Mouse (Mus musculus): ENCODE data around the gene Olfr1062. TPM values are rescaled to one million over a fixed set of nuclear protein-coding genes. Genes with fewer than 3 reads are reported as not detected.

Olfr1062 gene
- polyA plus RNA-seq, 1 experiment from 2014 or later = 0.05 TPM

Other genes with a start within 250 kb of the Olfr1062 start
- gene Olfr1044, start 248.9 kb downstream of the Olfr1062 start, polyA plus RNA-seq (2015; fragmentation: Nextera tagmentation; extraction: Ambion mirVana) = 0.24 TPM in 2 replicates
- gene Olfr52, start 241.1 kb downstream of the Olfr1062 start, polyA plus RNA-seq (2015; fragmentation: Nextera tagmentation; extraction: Ambion mirVana) = 0.20 TPM in 1 of 2 replicates, not detected in the other
- 0.09 TPM in 1 of 2 replicates, not detected in the other for gene Olfr1045, start 223.7 kb downstream of the Olfr1062 start, polyA plus RNA-seq (2015; fragmentation: Nextera tagmentation; extraction: Ambion mirVana)
- 0.12 and 0.52 TPM in 2 replicates for gene Olfr1046, start 207.4 kb downstream of the Olfr1062 start, polyA plus RNA-seq (2015; fragmentation: Nextera tagmentation; extraction: Ambion mirVana)
- gene Olfr1047, start 195.3 kb downstream of the Olfr1062 start, polyA plus RNA-seq (2015; fragmentation: Nextera tagmentation; extraction: Ambion mirVana) = 0.24 and 0.56 TPM in 2 replicates
- 0.20 TPM in 1 of 2 replicates, not detected in the other for gene Olfr1048, start 186.5 kb downstream of the Olfr1062 start, polyA plus RNA-seq (2015; fragmentation: Nextera tagmentation; extraction: Ambion mirVana)
- gene Olfr1049, start 168.4 kb downstream of the Olfr1062 start, polyA plus RNA-seq (2015; fragmentation: Nextera tagmentation; extraction: Ambion mirVana) = not detected in 2 replicates
- not detected in 2 replicates for gene Olfr1051, start 147.7 kb downstream of the Olfr1062 start, polyA plus RNA-seq (2015; fragmentation: Nextera tagmentation; extraction: Ambion mirVana)
- 0.12 and 0.23 TPM in 2 replicates for gene Olfr1052, start 134.3 kb downstream of the Olfr1062 start, polyA plus RNA-seq (2015; fragmentation: Nextera tagmentation; extraction: Ambion mirVana)
- gene Olfr1053, start 111.5 kb downstream of the Olfr1062 start, polyA plus RNA-seq (2015; fragmentation: Nextera tagmentation; extraction: Ambion mirVana) = not detected in 2 replicates
- gene Olfr1054, start 91.3 kb downstream of the Olfr1062 start, polyA plus RNA-seq (2015; fragmentation: Nextera tagmentation; extraction: Ambion mirVana) = 0.29 and 0.38 TPM in 2 replicates
- not detected in 2 replicates for gene Olfr1055, start 76.5 kb downstream of the Olfr1062 start, polyA plus RNA-seq (2015; fragmentation: Nextera tagmentation; extraction: Ambion mirVana)
- 0.44 TPM in 1 of 2 replicates, not detected in the other for gene Olfr1056, start 64.3 kb downstream of the Olfr1062 start, polyA plus RNA-seq (2015; fragmentation: Nextera tagmentation; extraction: Ambion mirVana)
- 0.05 TPM in 1 of 2 replicates, not detected in the other for gene Olfr1057, start 48.4 kb downstream of the Olfr1062 start, polyA plus RNA-seq (2015; fragmentation: Nextera tagmentation; extraction: Ambion mirVana)
- 0.22 and 0.98 TPM in 2 replicates for gene Olfr1058, start 38.2 kb downstream of the Olfr1062 start, polyA plus RNA-seq (2015; fragmentation: Nextera tagmentation; extraction: Ambion mirVana)
- gene Olfr1061, start 12.7 kb downstream of the Olfr1062 start, polyA plus RNA-seq (2015; fragmentation: Nextera tagmentation; extraction: Ambion mirVana) = not detected in 2 replicates
- 0.09 and 0.29 TPM in 2 replicates for gene Olfr1065, start 23.8 kb upstream of the Olfr1062 start, polyA plus RNA-seq (2015; fragmentation: Nextera tagmentation; extraction: Ambion mirVana)
- gene Olfr1066, start 29.5 kb upstream of the Olfr1062 start, polyA plus RNA-seq (2015; fragmentation: Nextera tagmentation; extraction: Ambion mirVana) = not detected in 2 replicates
- gene Olfr228, start 60.6 kb upstream of the Olfr1062 start, polyA plus RNA-seq (2015; fragmentation: Nextera tagmentation; extraction: Ambion mirVana) = 0.32 and 0.44 TPM in 2 replicates
- not detected in 2 replicates for gene Olfr1076, start 81.7 kb upstream of the Olfr1062 start, polyA plus RNA-seq (2015; fragmentation: Nextera tagmentation; extraction: Ambion mirVana)
- gene Olfr1079, start 115.7 kb upstream of the Olfr1062 start, polyA plus RNA-seq (2015; fragmentation: Nextera tagmentation; extraction: Ambion mirVana) = 0.12 and 0.32 TPM in 2 replicates
- not detected in 2 replicates for gene Olfr1080, start 131.5 kb upstream of the Olfr1062 start, polyA plus RNA-seq (2015; fragmentation: Nextera tagmentation; extraction: Ambion mirVana)
- gene Olfr1082, start 172.2 kb upstream of the Olfr1062 start, polyA plus RNA-seq (2015; fragmentation: Nextera tagmentation; extraction: Ambion mirVana) = not detected in 2 replicates
- not detected in 2 replicates for gene Olfr1084, start 213.0 kb upstream of the Olfr1062 start, polyA plus RNA-seq (2015; fragmentation: Nextera tagmentation; extraction: Ambion mirVana)
- gene Olfr1085, start 235.3 kb upstream of the Olfr1062 start, polyA plus RNA-seq (2015; fragmentation: Nextera tagmentation; extraction: Ambion mirVana) = not detected in 2 replicates

Data from embryonic facial prominence, embryonic 15.5 days (tissue).